Mouse (Mus musculus): ENCODE results near the gene Bend3.

- TF ChIP-seq TAL1 (IDR thresholded peaks at IDR 0.05; ENCODE audit: low read length) (no peak), GATA1 (IDR thresholded peaks at IDR 0.05; ENCODE audit: low read length) (no peak)
Measured at GRCm38 (mm10) chr10:43440050-43440449, 38.6 kb upstream of the Bend3 start.

Data from erythroblast, embryonic 14.5 days (primary cell).